Mouse (Mus musculus) regulatory T cell (primary cell): ENCODE results near the gene Cfb.

ENCODE experiments used
- in situ Hi-C: fragments of 300-600 bp; cut with MboI, MseI; formaldehyde crosslinking; loops from one replicate; pipeline ENCODE4 v1.15.1; 2025; ENCODE audit warnings: high pct_unique_total_duplicates

Gene Cfb

GRCm38 (mm10) chr17:34837464-34838324, 24.6 kb downstream of the Cfb start:
- in situ Hi-C loops, result loop anchor here (25.0 kb wide), 1 partner anchor 800 kb away; the partner anchor contains the start of genes Col11a2, H2-Ke6, Rxrb and Slc39a7

- in situ Hi-C loops, result loop anchor here (25.0 kb wide), 1 partner anchor 800 kb away; the partner anchor contains the start of genes Col11a2, H2-Ke6, Rxrb and Slc39a7
These were observed 25.5 kb downstream of the Cfb start, which contains the start of the genes Stk19 and Dxo for GRCm38 (mm10) chr17:34836856-34837221. TSS of gene Stk19 (minus strand) at chr17:34836945. TSS of gene Dxo (plus strand) at chr17:34837019.

GRCm38 (mm10) chr17:34836155-34836855, 26.0 kb downstream of the Cfb start:
- in situ Hi-C loops, result loop anchor here (25.0 kb wide), 1 partner anchor 799 kb away; the partner anchor contains the start of genes Col11a2, H2-Ke6, Rxrb and Slc39a7

- in situ Hi-C loops, result loop anchor here (25.0 kb wide), 1 partner anchor 793 kb away; the partner anchor contains the start of genes Col11a2, H2-Ke6, Rxrb and Slc39a7
These were observed 31.5 kb downstream of the Cfb start for GRCm38 (mm10) chr17:34830776-34831175.

GRCm38 (mm10) chr17:34814818-34815370, 47.4 kb downstream of the Cfb start:
- in situ Hi-C loops, result loop anchor here (5.0 kb wide), 1 partner anchor 83 kb away; no protein-coding TSS in a partner anchor

GRCm38 (mm10) chr17:34813747-34814146, 48.6 kb downstream of the Cfb start:
- in situ Hi-C loops, result loop anchor here (5.0 kb wide), 1 partner anchor 81 kb away; no protein-coding TSS in a partner anchor

GRCm38 (mm10) chr17:34811275-34811674, 51.0 kb downstream of the Cfb start:
- in situ Hi-C loops, result loop anchor here (5.0 kb wide), 1 partner anchor 79 kb away; no protein-coding TSS in a partner anchor

GRCm38 (mm10) chr17:34810811-34811210, 51.5 kb downstream of the Cfb start:
- in situ Hi-C loops, result loop anchor here (5.0 kb wide), 1 partner anchor 79 kb away; no protein-coding TSS in a partner anchor

GRCm38 (mm10) chr17:34810411-34810810, 51.9 kb downstream of the Cfb start:
- in situ Hi-C loops, result loop anchor here (5.0 kb wide), 1 partner anchor 78 kb away; no protein-coding TSS in a partner anchor

GRCm38 (mm10) chr17:34808599-34809205, 53.6 kb downstream of the Cfb start:
- in situ Hi-C loops, result no loop called here

- in situ Hi-C loops, result no loop called here
These were observed 55.1 kb downstream of the Cfb start for GRCm38 (mm10) chr17:34807176-34807575.
